Mouse (Mus musculus) layer of hippocampus, adult 6 months (tissue): Measurements from ENCODE around the gene Map3k14. TPM values are rescaled to one million over a fixed set of nuclear protein-coding genes. Genes with fewer than 3 reads are reported as not detected.

Experiments
- long read RNA-seq, 2 experiments: library from polyadenylated mRNA; unstranded; transcript quantifications; one replicate each; pipeline ENCODE4 v2.0.0; 2019 to 2020
- polyA plus RNA-seq: library from polyadenylated mRNA; unstranded; fragments of <200 nt; fragmentation: Nextera tagmentation; gene quantifications from 2 replicates; pipeline ENCODE4 v1.2.3, GENCODE M21; 2021

The Map3k14 gene
- 0.35 and 0.48 TPM in 2 replicates for polyA plus RNA-seq
- long read RNA-seq, experiment 1, partial matches to known transcripts: 2 of 2 reads
- long read RNA-seq, experiment 1, other reads (novel, unspliced or antisense): 0 of 2 reads
- long read RNA-seq, experiment 2, full-length matches to known transcripts: 2 of 6 reads
- long read RNA-seq, experiment 2, partial matches to known transcripts: 2 of 6 reads
- long read RNA-seq, experiment 2, other reads (novel, unspliced or antisense): 2 of 6 reads

DNA sequence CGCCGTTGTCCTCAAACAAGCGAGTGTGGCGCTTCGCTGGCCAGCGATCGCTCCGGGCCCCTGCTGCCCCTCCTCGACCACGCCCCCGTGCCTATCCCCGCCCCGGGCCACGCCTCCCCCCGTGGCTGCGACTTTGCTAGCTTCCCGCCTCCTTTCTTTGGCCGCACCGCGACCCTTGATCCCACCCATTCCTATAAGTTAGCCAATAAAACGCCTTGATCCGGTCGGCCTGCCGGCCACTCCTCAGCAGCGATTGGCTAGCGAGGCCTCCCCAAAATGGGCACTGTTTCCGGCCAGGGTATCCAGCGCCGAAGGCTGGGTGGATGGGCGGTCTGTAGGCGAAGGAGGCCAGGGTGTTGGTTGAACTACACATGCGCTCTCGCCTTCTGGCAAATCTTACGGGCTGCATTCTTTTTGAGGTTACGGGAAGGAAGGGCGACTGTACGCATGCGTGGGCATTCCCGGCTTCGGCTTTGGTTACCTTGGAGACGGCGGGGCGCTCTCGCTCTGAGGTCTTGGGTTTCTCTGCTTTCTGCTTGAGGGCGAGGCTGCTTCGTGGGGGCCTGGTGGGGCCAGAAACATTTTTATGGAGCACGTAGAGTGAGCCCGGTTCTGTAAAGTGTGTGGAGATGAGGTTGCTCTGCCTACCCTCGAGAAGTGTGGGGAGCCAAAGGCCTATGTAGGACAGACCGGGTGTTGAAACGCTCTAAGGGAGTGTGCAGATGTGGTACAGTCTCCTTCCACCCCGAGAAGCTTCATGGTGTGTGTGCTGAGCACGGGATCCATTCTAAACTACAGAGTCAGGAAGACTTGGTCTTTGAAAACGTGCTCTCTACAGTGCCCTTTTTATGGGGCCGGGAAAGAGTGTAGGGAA is at the start of gene Map3k14:
Gene Map3k14 (minus strand): TSS at position 127 of the 874 bp plus-strand sequence.

DNA sequence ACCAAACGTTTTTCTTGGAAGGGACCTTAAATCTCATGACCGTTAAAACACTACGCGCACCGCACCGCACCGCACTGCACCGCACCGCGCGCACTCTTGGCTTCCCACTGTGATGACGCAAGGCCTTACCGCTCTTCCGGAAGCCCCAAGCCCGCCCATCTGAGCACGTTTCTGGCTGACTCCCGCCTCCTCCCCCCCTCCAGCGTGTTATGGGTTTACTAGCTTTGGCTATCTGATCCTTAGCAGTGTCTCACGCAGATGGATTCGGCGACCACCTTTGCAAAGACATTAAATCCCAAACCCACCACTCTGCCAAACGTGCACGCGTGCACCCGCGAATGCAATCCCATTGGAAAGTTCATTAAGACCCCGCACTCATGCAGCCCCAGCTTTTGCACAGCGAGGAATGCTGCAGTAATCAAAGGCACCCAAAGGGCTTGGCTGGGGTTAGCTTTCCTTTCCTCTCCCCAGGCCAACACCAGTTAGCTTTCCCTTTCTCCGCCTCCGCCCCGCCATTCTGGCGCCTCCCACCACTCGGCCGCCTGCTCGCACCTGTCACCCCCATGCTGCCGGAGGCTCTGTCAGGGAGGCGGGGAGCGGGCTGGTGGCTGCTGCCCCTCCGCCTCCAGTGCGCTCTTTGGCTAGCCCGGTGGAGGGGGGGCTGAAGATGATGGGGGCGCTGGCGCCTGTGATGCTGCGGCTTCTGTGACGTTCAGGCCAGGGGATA is 49.3 kb downstream of the Map3k14 start, which contains the start of gene Spata32:
Gene Spata32 (minus strand): TSS at position 643 of the 727 bp plus-strand sequence.

DNA sequence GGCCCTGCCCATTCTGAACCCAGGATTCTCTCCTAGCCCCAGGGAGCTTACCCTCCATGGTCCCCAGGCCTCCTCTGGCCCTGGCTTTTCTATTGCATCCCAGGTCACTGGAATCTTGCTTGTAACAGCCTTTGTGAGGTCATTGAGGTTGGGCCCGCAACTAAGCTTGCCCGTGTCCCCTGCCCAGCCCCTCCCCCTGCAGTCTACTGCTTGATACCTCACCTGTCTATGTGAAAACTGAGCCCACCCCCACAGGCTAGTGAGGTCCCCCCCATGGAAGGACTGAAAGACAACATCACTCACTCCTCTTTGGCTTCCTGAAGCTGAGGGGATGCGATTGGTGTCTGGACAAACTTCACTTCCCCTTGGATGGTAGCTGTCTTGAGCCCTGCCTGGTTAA is 58.8 kb downstream of the Map3k14 start, which contains the start of gene 1700023F06Rik:
Gene 1700023F06Rik (minus strand): TSS at position 101 of the 400 bp plus-strand sequence.

DNA sequence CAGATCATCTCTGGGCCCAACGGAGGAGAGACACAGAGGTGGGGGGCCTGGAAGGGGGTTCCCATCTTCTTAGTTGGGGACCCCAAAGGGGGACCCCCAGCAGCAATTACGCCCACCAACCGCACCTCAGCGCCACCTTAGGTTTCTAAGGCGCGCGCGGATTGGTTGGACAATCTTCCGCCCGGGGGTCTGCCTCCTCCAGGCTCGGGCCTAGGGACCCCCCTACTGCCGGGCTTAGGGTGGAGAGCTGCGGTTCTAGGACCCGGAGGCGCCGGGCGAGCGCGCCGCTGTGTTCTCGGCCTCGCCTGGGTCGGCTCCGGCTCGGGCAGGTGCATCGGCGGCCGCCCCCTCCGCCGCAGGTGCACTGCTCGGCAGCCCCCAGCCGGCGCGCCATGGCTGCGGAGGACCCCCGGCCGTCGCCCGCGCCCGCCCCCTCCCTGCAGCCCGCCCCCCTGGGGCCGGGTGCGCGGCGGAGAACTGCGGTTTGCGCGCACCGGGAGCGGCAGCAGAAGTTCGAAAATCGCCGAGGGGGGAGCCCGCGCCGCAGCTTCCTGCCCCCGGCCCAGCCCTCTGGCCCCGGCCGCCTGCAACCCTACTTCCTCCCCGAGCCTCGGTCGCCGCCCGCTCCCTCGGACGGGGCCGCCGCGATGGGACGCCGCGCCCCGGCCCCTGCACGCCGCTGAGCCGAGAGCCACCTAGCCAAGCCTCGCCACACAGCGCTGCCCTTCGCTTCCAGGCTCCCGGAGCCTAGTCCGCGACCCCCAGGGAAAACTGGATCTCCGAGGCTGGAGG is 96.6 kb downstream of the Map3k14 start, which contains the start of gene Fmnl1:
Gene Fmnl1 (plus strand): TSS at position 614 of the 792 bp plus-strand sequence.

Other genes with a start within 250 kb of the Map3k14 start
- 331 and 373 TPM in 2 replicates for gene Nmt1, start 239.3 kb downstream of the Map3k14 start, polyA plus RNA-seq
- 30.5 and 36.4 TPM in 2 replicates for gene Dcakd, start 239.1 kb downstream of the Map3k14 start, polyA plus RNA-seq
- gene Plcd3, start 165.8 kb downstream of the Map3k14 start, polyA plus RNA-seq: 2.1 and 3.0 TPM in 2 replicates
- gene Acbd4, start 165.8 kb downstream of the Map3k14 start, polyA plus RNA-seq: 42.3 and 42.4 TPM in 2 replicates
- 8.4 and 9.1 TPM in 2 replicates for gene Hexim1, start 151.2 kb downstream of the Map3k14 start, polyA plus RNA-seq
- 5.6 and 6.3 TPM in 2 replicates for gene Hexim2, start 135.0 kb downstream of the Map3k14 start, polyA plus RNA-seq
- gene Fmnl1, start 96.4 kb downstream of the Map3k14 start, polyA plus RNA-seq: 12.1 and 14.0 TPM in 2 replicates
- gene 1700023F06Rik, start 58.9 kb downstream of the Map3k14 start, polyA plus RNA-seq: 1.5 and 2.3 TPM in 2 replicates
- 0.18 and 0.45 TPM in 2 replicates for gene Spata32, start 49.0 kb downstream of the Map3k14 start, polyA plus RNA-seq
- gene Arhgap27, start 96.2 kb upstream of the Map3k14 start, polyA plus RNA-seq: 7.1 and 8.5 TPM in 2 replicates
- gene Plekhm1, start 145.2 kb upstream of the Map3k14 start, polyA plus RNA-seq: 3.7 and 4.1 TPM in 2 replicates
- not detected in 2 replicates for gene Lrrc37a, start 237.1 kb upstream of the Map3k14 start, polyA plus RNA-seq